Mouse (Mus musculus) embryonic facial prominence, embryonic 14.5 days (tissue): ENCODE measurements around the gene Ncbp3. TPM values are rescaled to one million over a fixed set of nuclear protein-coding genes. Genes with fewer than 3 reads are reported as not detected.

ENCODE experiments used
- ATAC-seq: fragments of 200-750 bp; cut with Nextera tagmentation; 2 replicates; pipeline ENCODE4 v1.8.0; 2017; ENCODE audit warnings: low read depth, moderate number of reproducible peaks, moderate TSS enrichment
- DNase-seq: peaks from one replicate; pipeline ENCODE4 v3.0.0-alpha.2; 2015; ENCODE audit warnings: low spot score
- H3K27ac ChIP-seq: fragments of 300-500 bp; sonication (generic); replicated peaks from 2 replicates; pipeline ENCODE4 v1.5.1; 2014; ENCODE audit warnings: low read depth, mild to moderate bottlenecking, low read length, moderate library complexity
- H3K27me3 ChIP-seq: fragments of 300-500 bp; sonication (generic); replicated peaks from 2 replicates; pipeline ENCODE4 v1.6.1; 2014; ENCODE audit warnings: low read length; ENCODE audit not compliant: control insufficient read depth, insufficient read depth
- H3K36me3 ChIP-seq: fragments of 300-500 bp; sonication (generic); 2 replicates; pipeline ENCODE4 v1.6.1; 2014; ENCODE audit warnings: low read length, mixed read lengths; ENCODE audit not compliant: control insufficient read depth, insufficient read depth
- H3K4me1 ChIP-seq: fragments of 300-500 bp; sonication (generic); 2 replicates; pipeline ENCODE4 v1.6.1; 2014; ENCODE audit warnings: antibody characterized with exemption, low read length; ENCODE audit not compliant: control insufficient read depth, insufficient read depth
- H3K4me2 ChIP-seq: fragments of 300-500 bp; sonication (generic); 2 replicates; pipeline ENCODE4 v1.6.1; 2014; ENCODE audit warnings: low read depth, mild to moderate bottlenecking, low read length, moderate library complexity, mixed read lengths
- H3K4me3 ChIP-seq: fragments of 300-500 bp; sonication (generic); 2 replicates; pipeline ENCODE4 v1.5.1; 2014; ENCODE audit warnings: low read depth, mild to moderate bottlenecking, low read length
- H3K9ac ChIP-seq: fragments of 300-500 bp; sonication (generic); 2 replicates; pipeline ENCODE4 v1.6.1; 2014; ENCODE audit warnings: low read depth, mild to moderate bottlenecking, low read length, moderate library complexity, mixed read lengths
- H3K9me3 ChIP-seq: fragments of 300-500 bp; sonication (generic); 2 replicates; pipeline ENCODE4 v1.6.1; 2016; ENCODE audit warnings: low read length; ENCODE audit not compliant: control insufficient read depth
- WGBS: fragments of 180-500 bp; shearing (Covaris S2); extraction: QIAGEN DNeasy Blood & Tissue Kit; methylation state at CpG from one replicate; pipeline ENCODE4 v1.1.7; 2014; 5-methylcytosine and 5-hydroxymethylcytosine counted together
- polyA plus RNA-seq: library from polyadenylated mRNA; unstranded; fragments of >200 nt; fragmentation: Nextera tagmentation; extraction: Ambion mirVana; gene quantifications from 2 replicates; pipeline ENCODE4 v1.2.1, GENCODE M21; 2014

Ncbp3 gene
- polyA plus RNA-seq, 1 experiment from 2014 or later: 9.5 TPM

DNA sequence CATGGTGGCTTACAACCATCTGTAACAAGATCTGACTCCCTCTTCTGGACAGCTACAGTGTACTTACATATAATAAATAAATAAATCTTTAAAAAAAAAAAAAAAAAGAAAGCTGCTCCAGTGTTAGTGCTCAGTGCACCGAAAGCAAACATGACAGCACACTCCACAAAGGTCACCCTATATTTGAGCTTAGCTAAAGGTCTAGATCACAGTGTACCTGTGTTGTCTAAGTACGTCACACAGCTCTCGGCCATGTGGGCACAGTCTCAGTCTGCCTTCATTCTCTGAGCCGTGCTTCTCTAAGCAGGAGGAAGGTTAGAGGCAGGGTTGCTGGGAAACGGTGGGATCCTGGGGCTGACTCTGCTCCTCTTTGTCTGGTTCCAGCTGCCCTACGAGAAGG is 78.9 kb downstream of the Ncbp3 start:
- no peak overlapping the region for H3K9ac ChIP-seq
- H3K27me3 ChIP-seq: no peaks in the 10 kb centered on the region
- H3K4me2 ChIP-seq: no peak overlapping the region
- H3K4me1 ChIP-seq: no peaks in the 10 kb centered on the region
- H3K4me3 ChIP-seq: no peak overlapping the region
- WGBS: 96% methylated on average over 6 of the region's 6 CpGs
- no peak overlapping the region for H3K27ac ChIP-seq
- no peaks in the 10 kb centered on the region for H3K36me3 ChIP-seq
- no peaks in the 10 kb centered on the region for H3K9me3 ChIP-seq
- DNase-seq: no peak
- ATAC-seq: no peak

DNA sequence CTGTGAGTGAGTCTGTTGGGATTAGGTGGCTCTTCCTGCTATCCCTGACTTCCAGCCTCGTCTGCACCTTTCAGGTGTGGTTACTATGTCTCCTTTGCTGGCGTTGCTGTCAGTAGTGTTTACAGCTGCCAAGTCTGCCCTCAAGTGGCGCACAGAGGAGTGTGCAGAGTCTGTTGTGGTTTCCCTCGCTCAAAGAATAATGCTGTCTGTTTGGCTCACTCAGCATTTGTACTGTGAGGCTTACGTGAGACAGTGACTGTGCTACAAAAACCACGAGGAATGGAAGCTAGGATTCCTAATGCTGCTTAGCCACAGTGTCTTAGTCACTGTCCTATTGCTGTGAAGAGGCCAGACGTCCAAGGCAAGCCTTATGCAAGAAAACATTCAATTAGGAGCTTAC is 83.4 kb downstream of the Ncbp3 start:
- peak; percentile 6 for DNase-seq
- Histone ChIP-seq H3K4me3 (no peak overlapping the region), H3K27me3 (no peaks in the 10 kb centered on the region), H3K27ac (no peak overlapping the region), H3K36me3 (peaks cover 12% of the 10 kb centered on the region; the same call in 1 of the 2 replicates), H3K9me3 (no peaks in the 10 kb centered on the region), H3K4me2 (no peak overlapping the region), H3K4me1 (0 out of 2 replicates have a peak, but pooled peaks cover 7% of the 10 kb centered on the region), H3K9ac (no peak overlapping the region)
- 78% methylated on average over 7 of the region's 7 CpGs for WGBS
- ATAC-seq: no peak

DNA sequence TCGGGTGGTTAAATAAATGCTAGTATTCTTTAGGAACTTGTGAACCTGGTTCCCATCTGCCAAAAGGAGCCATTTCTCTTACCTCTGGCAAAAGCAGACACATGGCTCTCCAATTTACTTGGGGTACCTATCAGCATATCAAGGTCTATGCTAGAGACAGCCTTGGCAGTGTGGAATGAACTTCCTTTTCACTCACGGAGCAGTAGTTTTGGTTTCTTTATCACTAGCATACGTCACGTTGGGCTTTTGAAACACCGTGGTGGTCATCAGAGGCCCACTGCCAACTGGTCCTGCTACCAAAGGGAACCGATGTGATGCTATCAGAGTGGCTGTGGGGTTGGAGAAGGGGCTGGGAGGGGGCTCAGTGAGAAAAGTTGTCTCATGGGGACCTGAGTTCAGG is 85.4 kb downstream of the Ncbp3 start:
- Histone ChIP-seq H3K36me3 (peaks cover 12% of the 10 kb centered on the region; the same call in 1 of the 2 replicates), H3K4me2 (no peak overlapping the region), H3K4me1 (peaks cover 15% of the 10 kb centered on the region; the same call in 1 of the 2 replicates), H3K9me3 (no peaks in the 10 kb centered on the region), H3K4me3 (no peak overlapping the region), H3K27ac (no peak overlapping the region), H3K9ac (no peak overlapping the region), H3K27me3 (no peaks in the 10 kb centered on the region)
- WGBS: 97% methylated on average over 6 of the region's 6 CpGs
- no peak for DNase-seq
- no peak for ATAC-seq

DNA sequence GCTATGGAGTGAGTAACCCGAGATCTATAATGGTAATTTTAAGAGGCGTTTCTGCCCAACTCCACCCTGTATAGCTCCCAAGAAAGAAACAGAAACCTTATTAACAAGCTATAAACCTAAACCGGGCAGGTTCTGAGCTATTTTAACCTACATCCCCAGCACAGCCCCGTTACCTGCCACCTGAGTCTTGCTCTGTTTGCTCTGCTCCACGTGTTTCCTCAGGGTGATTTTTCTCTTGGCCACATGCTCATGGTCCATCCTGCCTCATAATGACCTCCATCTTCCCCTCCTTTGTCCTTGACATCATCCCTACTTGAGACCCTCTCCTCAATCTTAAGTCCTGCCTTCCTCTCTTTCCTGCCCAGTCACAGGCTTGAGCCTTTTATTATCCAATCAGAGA is 86.6 kb downstream of the Ncbp3 start:
- H3K27ac ChIP-seq: no peak overlapping the region
- no peak overlapping the region for H3K9ac ChIP-seq
- H3K4me1 ChIP-seq: peaks cover 15% of the 10 kb centered on the region; the same call in 1 of the 2 replicates
- 94% methylated on average over 5 of the region's 5 CpGs for WGBS
- ATAC-seq (no peak), DNase-seq (no peak)
- peaks cover 12% of the 10 kb centered on the region; the same call in 1 of the 2 replicates for H3K36me3 ChIP-seq
- peak overlapping the region; percentile 23; the same call in 1 of the 2 replicates for H3K4me2 ChIP-seq
- H3K4me3 ChIP-seq: no peak overlapping the region
- no peaks in the 10 kb centered on the region for H3K27me3 ChIP-seq
- no peaks in the 10 kb centered on the region for H3K9me3 ChIP-seq

DNA sequence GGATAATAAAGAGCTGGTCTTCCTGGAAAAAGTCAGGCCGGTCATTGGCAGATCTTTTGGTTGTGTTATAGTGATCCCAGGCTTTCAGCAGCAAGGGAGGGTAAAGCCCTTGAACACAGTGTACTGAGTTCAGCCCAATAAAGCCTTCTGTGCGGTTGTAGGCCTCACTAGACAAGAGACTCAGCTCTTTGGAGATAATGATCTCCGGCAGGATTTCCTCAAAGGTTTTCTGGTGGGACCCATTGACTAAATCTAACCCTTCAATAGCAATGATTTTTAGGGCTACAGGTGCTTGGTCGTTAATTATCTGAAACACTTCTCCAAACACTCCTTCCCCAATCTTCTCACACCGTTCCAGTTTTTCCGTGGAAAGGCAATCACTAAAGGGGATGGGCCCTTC is 89.0 kb downstream of the Ncbp3 start:
- peak overlapping the region; percentile 79 for H3K4me3 ChIP-seq
- H3K36me3 ChIP-seq: peaks cover 12% of the 10 kb centered on the region; the same call in 1 of the 2 replicates
- H3K4me2 ChIP-seq: peak overlapping the region; percentile 67
- no peak overlapping the region for H3K27ac ChIP-seq
- 84% methylated on average over 6 of the region's 6 CpGs for WGBS
- no peaks in the 10 kb centered on the region for H3K9me3 ChIP-seq
- no peak for DNase-seq
- H3K9ac ChIP-seq: 0 out of 2 replicates have a peak overlapping the region, but pooled peaks have one; percentile 82
- H3K27me3 ChIP-seq: no peaks in the 10 kb centered on the region
- ATAC-seq: no peak
- peaks cover 15% of the 10 kb centered on the region; the same call in 1 of the 2 replicates for H3K4me1 ChIP-seq

DNA sequence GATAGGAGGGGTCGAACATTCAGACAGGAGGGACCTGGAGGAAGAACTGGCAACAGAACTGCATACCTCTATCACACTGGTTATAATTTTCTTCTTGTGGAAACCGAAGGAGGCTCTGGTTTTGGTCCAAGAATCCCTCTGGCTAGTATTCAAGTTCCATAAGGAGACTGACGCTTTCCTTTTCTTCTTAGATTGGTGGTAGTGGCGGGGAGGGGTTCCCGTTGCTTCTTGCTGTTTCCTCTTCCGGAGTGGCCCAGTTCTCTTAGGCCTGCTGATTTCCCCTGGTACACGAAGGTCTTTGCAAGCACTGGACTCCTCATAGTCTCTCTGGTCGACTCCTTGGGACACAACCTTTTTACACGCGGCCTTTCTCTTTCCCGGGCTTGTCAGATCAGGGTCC is 89.5 kb downstream of the Ncbp3 start:
- WGBS: 32% methylated on average over 11 of the region's 11 CpGs
- Histone ChIP-seq H3K36me3 (peaks cover 12% of the 10 kb centered on the region; the same call in 1 of the 2 replicates), H3K4me2 (peak overlapping the region; percentile 67), H3K9ac (peak overlapping the region; percentile 82), H3K9me3 (no peaks in the 10 kb centered on the region), H3K4me3 (peak overlapping the region; percentile 79), H3K27me3 (no peaks in the 10 kb centered on the region), H3K4me1 (peaks cover 15% of the 10 kb centered on the region; the same call in 1 of the 2 replicates), H3K27ac (no peak overlapping the region)
- peak; percentile 29 for DNase-seq
- no peak for ATAC-seq

DNA sequence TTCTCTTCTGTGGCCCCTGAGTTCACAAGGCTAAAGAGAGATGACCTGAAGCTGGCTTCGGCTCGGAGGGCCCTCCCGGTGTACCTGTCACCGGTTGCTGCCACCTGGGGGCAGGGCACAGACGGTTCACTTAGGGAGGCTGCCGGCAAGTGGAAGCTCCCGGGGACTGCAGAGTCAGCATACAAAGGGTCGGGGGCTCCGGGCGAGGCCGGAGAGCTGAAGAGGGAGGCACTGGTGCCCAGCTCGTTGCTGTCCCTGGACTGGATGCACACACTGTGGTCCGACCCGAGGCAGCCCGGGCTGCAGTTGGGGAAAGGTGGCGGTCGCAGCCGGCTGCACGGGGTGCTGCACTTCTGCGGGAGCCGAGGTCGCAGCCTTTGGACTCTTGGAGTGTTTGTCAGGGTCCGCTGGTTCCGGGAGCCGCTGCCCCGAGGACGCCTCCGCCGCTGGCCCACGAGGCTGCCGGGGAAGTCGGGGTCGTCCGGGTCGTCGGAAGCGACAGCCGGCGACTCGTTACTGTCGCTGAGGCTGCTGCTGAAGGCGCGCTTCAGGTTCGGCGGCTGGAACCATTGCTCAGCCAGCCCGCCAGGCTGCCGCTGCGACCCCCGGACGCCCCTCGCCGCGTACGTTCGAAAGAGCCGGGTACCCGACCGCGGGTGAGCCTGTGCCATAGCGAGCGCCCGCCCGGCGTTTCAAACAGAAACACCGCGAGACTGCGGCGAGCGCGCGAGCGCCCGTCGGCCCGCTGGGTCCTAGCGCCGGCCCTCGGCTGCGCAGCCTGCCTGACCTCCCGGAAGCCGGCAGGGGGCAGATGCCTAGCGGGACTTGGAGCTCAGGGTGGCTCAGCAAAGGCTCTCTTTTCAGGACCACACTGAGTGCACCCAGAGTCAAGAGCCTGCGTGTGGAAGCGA is 90.3 kb downstream of the Ncbp3 start, which contains the start of gene Haspin:
Gene Haspin (minus strand): TSS at position 704 of the 911 bp plus-strand sequence.
- DNase-seq (peak; percentile 94), ATAC-seq (peak; percentile 94)
- peak within 1 kb of the TSS; percentile 79 for H3K4me3 ChIP-seq
- peaks cover 8% of the 10 kb centered on the region; the same call in 1 of the 2 replicates for H3K36me3 ChIP-seq
- no peak within 1 kb of the TSS for H3K27ac ChIP-seq
- no peaks in the 10 kb centered on the region for H3K9me3 ChIP-seq
- H3K27me3 ChIP-seq: no peaks in the 10 kb centered on the region
- peak within 1 kb of the TSS; percentile 82 for H3K9ac ChIP-seq
- H3K4me1 ChIP-seq: peaks cover 15% of the 10 kb centered on the region; the same call in 1 of the 2 replicates
- WGBS: under 1% methylated on average over 46 of the region's 84 CpGs
- peak within 1 kb of the TSS; percentile 67 for H3K4me2 ChIP-seq
